Mouse (Mus musculus): ENCODE measurements around the gene Cct8l1. TPM values are rescaled to one million over a fixed set of nuclear protein-coding genes. Genes with fewer than 3 reads are reported as not detected.

Gene Cct8l1
- polyA plus RNA-seq, 1 experiment from 2014 or later = not detected

- H3K4me2 ChIP-seq = no peak overlapping the region
- H3K4me3 ChIP-seq (ENCODE audit: low read depth, low read length) = no peak overlapping the region
- H3K9ac ChIP-seq (ENCODE audit: low read depth, low read length) = no peak overlapping the region
- H3K4me1 ChIP-seq (ENCODE audit: control insufficient read depth, insufficient read depth, low read length) = peaks cover 5% of the 10 kb centered on the region; the same call in 1 of the 2 replicates
- H3K9me3 ChIP-seq (replicated peaks; ENCODE audit: control insufficient read depth, low read length) = no peaks in the 10 kb centered on the region
- no peak for ATAC-seq (replicated peaks; ENCODE audit: insufficient number of reproducible peaks, low FRiP score, low TSS enrichment)
- no peaks in the 10 kb centered on the region for H3K36me3 ChIP-seq (ENCODE audit: control insufficient read depth, insufficient read depth, low read length)
- WGBS (ENCODE audit: insufficient replicate concordance) = 43% methylated on average over 5 of the region's 5 CpGs
- no peak overlapping the region for H3K27ac ChIP-seq (ENCODE audit: low read depth, low read length)
- H3K27me3 ChIP-seq (ENCODE audit: control insufficient read depth, insufficient read depth, low read length) = no peaks in the 10 kb centered on the region
Measured at GRCm38 (mm10) chr5:25526116-25526515, 10.2 kb downstream of the Cct8l1 start.

- no peak overlapping the region for H3K4me3 ChIP-seq (ENCODE audit: low read depth, low read length)
- WGBS (ENCODE audit: insufficient replicate concordance) = 34% methylated on average over 4 of the region's 4 CpGs
- H3K27ac ChIP-seq (ENCODE audit: low read depth, low read length) = no peak overlapping the region
- no peaks in the 10 kb centered on the region for H3K36me3 ChIP-seq (ENCODE audit: control insufficient read depth, insufficient read depth, low read length)
- peaks cover 5% of the 10 kb centered on the region; the same call in 1 of the 2 replicates for H3K4me1 ChIP-seq (ENCODE audit: control insufficient read depth, insufficient read depth, low read length)
- no peak for ATAC-seq (replicated peaks; ENCODE audit: insufficient number of reproducible peaks, low FRiP score, low TSS enrichment)
- H3K27me3 ChIP-seq (ENCODE audit: control insufficient read depth, insufficient read depth, low read length) = no peaks in the 10 kb centered on the region
- H3K9ac ChIP-seq (ENCODE audit: low read depth, low read length) = 0 out of 2 replicates have a peak overlapping the region, but pooled peaks have one; percentile 11
- H3K4me2 ChIP-seq = no peak overlapping the region
- no peaks in the 10 kb centered on the region for H3K9me3 ChIP-seq (replicated peaks; ENCODE audit: control insufficient read depth, low read length)
Measured at GRCm38 (mm10) chr5:25526926-25527325, 11.1 kb downstream of the Cct8l1 start.

- Histone ChIP-seq H3K4me3 (ENCODE audit: low read depth, low read length) (no peak overlapping the region), H3K27me3 (ENCODE audit: control insufficient read depth, insufficient read depth, low read length) (no peaks in the 10 kb centered on the region), H3K27ac (ENCODE audit: low read depth, low read length) (no peak overlapping the region), H3K36me3 (ENCODE audit: control insufficient read depth, insufficient read depth, low read length) (no peaks in the 10 kb centered on the region), H3K4me2 (no peak overlapping the region), H3K9ac (ENCODE audit: low read depth, low read length) (no peak overlapping the region), H3K4me1 (ENCODE audit: control insufficient read depth, insufficient read depth, low read length) (peaks cover 5% of the 10 kb centered on the region; the same call in 1 of the 2 replicates), H3K9me3 (replicated peaks; ENCODE audit: control insufficient read depth, low read length) (no peaks in the 10 kb centered on the region)
- WGBS (ENCODE audit: insufficient replicate concordance) = 71% methylated on average over 1 of the region's 1 CpGs
- ATAC-seq (replicated peaks; ENCODE audit: insufficient number of reproducible peaks, low FRiP score, low TSS enrichment) = no peak
Measured at GRCm38 (mm10) chr5:25527971-25528370, 12.1 kb downstream of the Cct8l1 start.

- Histone ChIP-seq H3K9ac (ENCODE audit: low read depth, low read length) (peak overlapping the region; percentile 78), H3K4me3 (ENCODE audit: low read depth, low read length) (peak overlapping the region; percentile 71), H3K36me3 (ENCODE audit: control insufficient read depth, insufficient read depth, low read length) (no peaks in the 10 kb centered on the region), H3K27me3 (ENCODE audit: control insufficient read depth, insufficient read depth, low read length) (no peaks in the 10 kb centered on the region), H3K4me1 (ENCODE audit: control insufficient read depth, insufficient read depth, low read length) (peaks cover 5% of the 10 kb centered on the region; the same call in 1 of the 2 replicates), H3K9me3 (replicated peaks; ENCODE audit: control insufficient read depth, low read length) (no peaks in the 10 kb centered on the region), H3K27ac (ENCODE audit: low read depth, low read length) (peak overlapping the region; percentile 74), H3K4me2 (peak overlapping the region; percentile 81)
- peak; percentile 15; the same call in 1 of the 2 replicates for ATAC-seq (replicated peaks; ENCODE audit: insufficient number of reproducible peaks, low FRiP score, low TSS enrichment)
- 6% methylated on average over 22 of the region's 22 CpGs for WGBS (ENCODE audit: insufficient replicate concordance)
Measured at GRCm38 (mm10) chr5:25528851-25529528, 13.1 kb downstream of the Cct8l1 start.

GRCm38 (mm10) chr5:25529529-25530421 is 13.9 kb downstream of the Cct8l1 start:
- peak overlapping the region; percentile 98 for H3K27ac ChIP-seq (ENCODE audit: low read depth, low read length)
- H3K9ac ChIP-seq (ENCODE audit: low read depth, low read length) = peak overlapping the region; percentile 85
- ATAC-seq (replicated peaks; ENCODE audit: insufficient number of reproducible peaks, low FRiP score, low TSS enrichment) = peak; percentile 100
- peak overlapping the region; percentile 71 for H3K4me3 ChIP-seq (ENCODE audit: low read depth, low read length)
- no peaks in the 10 kb centered on the region for H3K27me3 ChIP-seq (ENCODE audit: control insufficient read depth, insufficient read depth, low read length)
- peaks cover 5% of the 10 kb centered on the region; the same call in 1 of the 2 replicates for H3K4me1 ChIP-seq (ENCODE audit: control insufficient read depth, insufficient read depth, low read length)
- H3K9me3 ChIP-seq (replicated peaks; ENCODE audit: control insufficient read depth, low read length) = no peaks in the 10 kb centered on the region
- under 1% methylated on average over 77 of the region's 87 CpGs for WGBS (ENCODE audit: insufficient replicate concordance)
- peak overlapping the region; percentile 81 for H3K4me2 ChIP-seq
- H3K36me3 ChIP-seq (ENCODE audit: control insufficient read depth, insufficient read depth, low read length) = no peaks in the 10 kb centered on the region

- H3K27ac ChIP-seq (ENCODE audit: low read depth, low read length) = no peak overlapping the region
- peaks cover 5% of the 10 kb centered on the region; the same call in 1 of the 2 replicates for H3K4me1 ChIP-seq (ENCODE audit: control insufficient read depth, insufficient read depth, low read length)
- 37% methylated on average over 2 of the region's 2 CpGs for WGBS (ENCODE audit: insufficient replicate concordance)
- H3K9me3 ChIP-seq (replicated peaks; ENCODE audit: control insufficient read depth, low read length) = no peaks in the 10 kb centered on the region
- peak overlapping the region; percentile 43 for H3K4me2 ChIP-seq
- ATAC-seq (replicated peaks; ENCODE audit: insufficient number of reproducible peaks, low FRiP score, low TSS enrichment) = no peak
- no peaks in the 10 kb centered on the region for H3K36me3 ChIP-seq (ENCODE audit: control insufficient read depth, insufficient read depth, low read length)
- H3K4me3 ChIP-seq (ENCODE audit: low read depth, low read length) = peak overlapping the region; percentile 71
- H3K27me3 ChIP-seq (ENCODE audit: control insufficient read depth, insufficient read depth, low read length) = no peaks in the 10 kb centered on the region
- H3K9ac ChIP-seq (ENCODE audit: low read depth, low read length) = no peak overlapping the region
Measured at GRCm38 (mm10) chr5:25530629-25531028, 14.8 kb downstream of the Cct8l1 start.

- no peak overlapping the region for H3K9ac ChIP-seq (ENCODE audit: low read depth, low read length)
- no peaks in the 10 kb centered on the region for H3K27me3 ChIP-seq (ENCODE audit: control insufficient read depth, insufficient read depth, low read length)
- H3K27ac ChIP-seq (ENCODE audit: low read depth, low read length) = no peak overlapping the region
- no peak overlapping the region for H3K4me2 ChIP-seq
- no peak for ATAC-seq (replicated peaks; ENCODE audit: insufficient number of reproducible peaks, low FRiP score, low TSS enrichment)
- H3K36me3 ChIP-seq (ENCODE audit: control insufficient read depth, insufficient read depth, low read length) = no peaks in the 10 kb centered on the region
- peaks cover 2% of the 10 kb centered on the region; the same call in 1 of the 2 replicates for H3K9me3 ChIP-seq (replicated peaks; ENCODE audit: control insufficient read depth, low read length)
- H3K4me3 ChIP-seq (ENCODE audit: low read depth, low read length) = no peak overlapping the region
- WGBS (ENCODE audit: insufficient replicate concordance) = 44% methylated on average over 18 of the region's 18 CpGs
- peaks cover 3% of the 10 kb centered on the region; the same call in 1 of the 2 replicates for H3K4me1 ChIP-seq (ENCODE audit: control insufficient read depth, insufficient read depth, low read length)
Measured at GRCm38 (mm10) chr5:25532256-25533147, 16.6 kb downstream of the Cct8l1 start.

- Histone ChIP-seq H3K36me3 (ENCODE audit: control insufficient read depth, insufficient read depth, low read length) (no peaks in the 10 kb centered on the region), H3K9ac (ENCODE audit: low read depth, low read length) (no peak overlapping the region), H3K4me2 (no peak overlapping the region), H3K27me3 (ENCODE audit: control insufficient read depth, insufficient read depth, low read length) (no peaks in the 10 kb centered on the region), H3K27ac (ENCODE audit: low read depth, low read length) (no peak overlapping the region), H3K9me3 (replicated peaks; ENCODE audit: control insufficient read depth, low read length) (peaks cover 3% of the 10 kb centered on the region; the same call in 1 of the 2 replicates), H3K4me1 (ENCODE audit: control insufficient read depth, insufficient read depth, low read length) (peaks cover 3% of the 10 kb centered on the region; the same call in 1 of the 2 replicates), H3K4me3 (ENCODE audit: low read depth, low read length) (no peak overlapping the region)
- ATAC-seq (replicated peaks; ENCODE audit: insufficient number of reproducible peaks, low FRiP score, low TSS enrichment) = no peak
- WGBS (ENCODE audit: insufficient replicate concordance) = 66% methylated on average over 5 of the region's 5 CpGs
Measured at GRCm38 (mm10) chr5:25533298-25533697, 17.4 kb downstream of the Cct8l1 start.
